Mouse (Mus musculus) bone marrow, adult 2 months (tissue): ENCODE data around the gene Cubn.

Experiments
- CTCF ChIP-seq: fragments of 200-500 bp; IDR thresholded peaks from 2 replicates; pipeline ENCODE4 v1.5.1; 2011; ENCODE audit warnings: low read length, control low read depth; ENCODE audit not compliant: control insufficient read depth, insufficient read depth
- POLR2A ChIP-seq: fragments of 200-500 bp; IDR thresholded peaks from 2 replicates; pipeline ENCODE4 v1.6.1; 2011; ENCODE audit warnings: low read depth, mild to moderate bottlenecking, control low read depth, low read length, borderline replicate concordance; ENCODE audit not compliant: control insufficient read depth

DNA sequence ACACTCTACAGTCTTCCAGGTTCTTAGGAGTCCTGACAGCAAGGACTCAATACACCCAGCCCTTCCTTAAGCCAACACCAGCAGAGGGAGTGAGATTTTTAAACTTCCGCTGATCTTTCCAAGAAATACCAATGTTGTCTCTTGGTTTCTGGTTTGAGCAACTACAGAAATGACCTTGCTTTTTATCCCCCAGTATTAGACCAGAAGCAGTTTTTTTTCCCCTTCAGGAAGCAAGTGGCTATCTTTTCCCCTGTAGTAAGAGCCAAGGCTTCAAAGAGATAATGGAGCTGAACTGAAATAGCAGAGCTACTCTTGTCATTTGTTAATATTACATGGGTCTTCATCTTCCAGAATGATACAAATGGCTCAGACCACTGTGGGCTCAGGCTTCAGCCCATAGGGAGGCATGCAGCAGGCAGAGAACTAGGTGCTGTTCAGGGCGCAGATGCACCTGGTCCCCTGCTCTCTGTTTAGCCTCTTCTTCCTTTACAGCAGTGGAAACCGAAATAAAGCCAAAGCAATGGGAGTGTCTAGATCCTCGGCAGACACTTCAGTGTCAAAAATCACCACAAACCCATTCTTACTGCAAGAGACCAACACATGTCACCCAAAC is 222.8 kb downstream of the Cubn start:
- TF ChIP-seq CTCF (no peak), POLR2A (no peak)
